In the genomic region with DNA sequence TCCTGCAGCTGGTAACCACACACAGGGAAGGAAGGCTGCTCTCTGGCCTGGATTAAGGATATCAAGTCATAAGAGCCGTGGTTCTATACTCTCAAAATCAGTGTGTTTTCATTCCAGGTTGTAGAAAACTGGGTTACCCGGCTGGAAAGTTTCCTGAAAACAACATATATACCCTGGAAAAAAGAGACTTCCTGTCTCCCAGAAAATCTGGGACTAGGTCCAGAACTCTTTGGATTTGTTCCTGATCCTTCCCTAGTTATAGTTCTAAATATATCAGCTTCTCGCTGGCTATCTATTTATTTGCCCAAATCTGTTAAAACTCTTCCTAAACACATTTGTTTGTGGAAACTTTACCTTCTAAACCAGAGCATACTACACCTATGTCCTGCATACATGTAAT, we compare ENCODE assay signal across 24 mouse cellular contexts.
A peak's percentile ranks its signal among the peaks of the same experiment; 100 is the strongest.
DNase-seq lines count a peak whose midpoint lies in the region.
"Had no signal": no experiment of that assay in that cellular context is flagged by ENCODE, and none has a peak within 500 bp of the region (broad histone marks: within the 10 kb centered on the region; RNA-seq: fewer than 3 reads in every experiment).

No protein-coding gene starts in this region.

- no peaks in the 10 kb centered on the region for H3K9me3 ChIP-seq in heart, embryonic 10.5 days
- H3K9me3 ChIP-seq: hindbrain, embryonic 10.5 days; limb, embryonic 10.5 days; midbrain, embryonic 12.5 days had no signal

- 65% methylated on average over 3 of the region's 3 CpGs for WGBS in heart, embryonic 10.5 days

- no peaks in the 10 kb centered on the region for H3K4me1 ChIP-seq in heart, embryonic 10.5 days
- H3K4me1 ChIP-seq: heart, embryonic 12.5 days; hindbrain, embryonic 10.5 days; limb, embryonic 10.5 days; midbrain, embryonic 12.5 days had no signal

- no peak overlapping the region for H3K27ac ChIP-seq in heart, embryonic 10.5 days
- H3K27ac ChIP-seq: hindbrain, embryonic 10.5 days; hindbrain, postnatal 0 days; left cerebral cortex, adult 2 months; limb, embryonic 10.5 days; midbrain, embryonic 12.5 days had no signal

- DNase-seq in cerebellum, adult 9-11 months = peak; percentile 7
- no peak for DNase-seq in cerebellum, adult 11-12 months
- DNase-seq in heart, adult 8-10 months (ENCODE audit: low spot score) = peak; percentile 4
- DNase-seq in heart, embryonic 10.5 days (ENCODE audit: low spot score) = no peak
- peak; percentile 37 for DNase-seq in right cerebral cortex, postnatal 10 days (ENCODE audit: low spot score in 2 of 2)
- no peak for DNase-seq in right cerebral cortex, postnatal 25 days
- DNase-seq in gastrocnemius, adult 18-20 months (ENCODE audit: low spot score) = no peak
- DNase-seq: adrenal gland, postnatal 36 days; gastrocnemius, postnatal 10 days; heart, postnatal 10 days; kidney, adult 9 months; kidney, postnatal 25 days; layer of hippocampus, adult 9-11 months; liver; liver, postnatal 0 days; lung, postnatal 14 days; right cerebral cortex, postnatal 14 days; thymus, postnatal 14 days had no signal

- no peaks in the 10 kb centered on the region for H3K27me3 ChIP-seq in heart, embryonic 10.5 days (ENCODE audit: insufficient read depth, poor library complexity, severe bottlenecking)
- H3K27me3 ChIP-seq: heart, embryonic 12.5 days; midbrain, embryonic 12.5 days had no signal

- H3K4me3 ChIP-seq in heart, embryonic 10.5 days = no peak overlapping the region
- H3K4me3 ChIP-seq: heart, embryonic 12.5 days; hindbrain, embryonic 10.5 days; left cerebral cortex, adult 2 months; limb, embryonic 10.5 days; midbrain, embryonic 12.5 days had no signal

- no peaks in the 10 kb centered on the region for H3K36me3 ChIP-seq in heart, embryonic 10.5 days
- H3K36me3 ChIP-seq: heart, embryonic 12.5 days; hindbrain, embryonic 10.5 days; limb, embryonic 10.5 days; midbrain, embryonic 12.5 days had no signal

Comparison
In these comparisons a context has a peak if more than half of its experiments do, and no peak if none do; other contexts are left out.
1. DNase-seq: peak in cerebellum, adult 9-11 months (single experiment), heart, adult 8-10 months (single experiment) and right cerebral cortex, postnatal 10 days (2 of 2); none in cerebellum, adult 11-12 months (single experiment), heart, embryonic 10.5 days (single experiment), right cerebral cortex, postnatal 25 days (single experiment) and gastrocnemius, adult 18-20 months (single experiment).